Mouse (Mus musculus): ENCODE data around the gene Ankrd52. TPM values are rescaled to one million over a fixed set of nuclear protein-coding genes. Genes with fewer than 3 reads are reported as not detected.

Ankrd52 gene
- polyA plus RNA-seq, 1 experiment from 2014 or later = 16.5 TPM

DNA sequence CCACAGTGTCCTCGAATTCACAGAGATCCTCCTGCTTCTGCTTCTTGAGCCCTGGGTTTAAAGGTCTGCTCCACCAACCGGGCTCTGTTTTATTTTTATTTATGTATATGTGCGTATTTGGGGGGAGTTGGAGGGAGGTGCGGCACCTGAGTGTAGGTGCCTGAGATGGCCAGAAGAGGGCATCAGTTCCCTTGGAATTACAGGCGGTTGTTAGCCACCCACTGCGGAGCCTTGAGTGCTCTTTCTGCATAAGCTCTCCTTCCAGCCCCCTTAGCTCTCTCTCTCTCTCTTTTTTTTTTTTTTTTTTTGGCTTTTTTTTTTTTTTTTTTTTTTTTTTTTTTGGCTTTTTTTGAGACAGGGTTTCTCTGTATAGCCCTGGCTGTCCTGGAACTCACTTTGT lies 2.5 kb upstream of the Ankrd52 start:
- Histone ChIP-seq H3K27ac (no peak overlapping the region), H3K36me3 (peaks cover 22% of the 10 kb centered on the region), H3K4me3 (no peak overlapping the region), H3K4me1 (peaks cover 39% of the 10 kb centered on the region), H3K9me3 (replicated peaks) (no peaks in the 10 kb centered on the region), H3K27me3 (ENCODE audit: low read depth, poor library complexity, severe bottlenecking) (no peaks in the 10 kb centered on the region)
- WGBS = 76% methylated on average over 6 of the region's 6 CpGs
- DNase-seq (ENCODE audit: low spot score) = no peak

GRCm38 (mm10) chr10:128376099-128376454 lies 838 bp upstream of the Ankrd52 start:
- H3K27me3 ChIP-seq (ENCODE audit: low read depth, poor library complexity, severe bottlenecking) = no peaks in the 10 kb centered on the region
- peak overlapping the region; percentile 96 for H3K27ac ChIP-seq
- DNase-seq (ENCODE audit: low spot score) = no peak
- H3K4me1 ChIP-seq = peaks cover 27% of the 10 kb centered on the region
- 43% methylated on average over 4 of the region's 4 CpGs for WGBS
- H3K36me3 ChIP-seq = peaks cover 39% of the 10 kb centered on the region
- H3K9me3 ChIP-seq (replicated peaks) = no peaks in the 10 kb centered on the region
- peak overlapping the region; percentile 99 for H3K4me3 ChIP-seq

GRCm38 (mm10) chr10:128377222-128377939 lies 466 bp downstream of the Ankrd52 start:
- peak overlapping the region; percentile 96 for H3K27ac ChIP-seq
- no peaks in the 10 kb centered on the region for H3K27me3 ChIP-seq (ENCODE audit: low read depth, poor library complexity, severe bottlenecking)
- no peaks in the 10 kb centered on the region for H3K9me3 ChIP-seq (replicated peaks)
- H3K4me3 ChIP-seq = peak overlapping the region; percentile 99
- H3K36me3 ChIP-seq = peaks cover 52% of the 10 kb centered on the region
- under 1% methylated on average over 46 of the region's 47 CpGs for WGBS
- H3K4me1 ChIP-seq = peaks cover 27% of the 10 kb centered on the region
- DNase-seq (ENCODE audit: low spot score) = peak; percentile 77

DNA sequence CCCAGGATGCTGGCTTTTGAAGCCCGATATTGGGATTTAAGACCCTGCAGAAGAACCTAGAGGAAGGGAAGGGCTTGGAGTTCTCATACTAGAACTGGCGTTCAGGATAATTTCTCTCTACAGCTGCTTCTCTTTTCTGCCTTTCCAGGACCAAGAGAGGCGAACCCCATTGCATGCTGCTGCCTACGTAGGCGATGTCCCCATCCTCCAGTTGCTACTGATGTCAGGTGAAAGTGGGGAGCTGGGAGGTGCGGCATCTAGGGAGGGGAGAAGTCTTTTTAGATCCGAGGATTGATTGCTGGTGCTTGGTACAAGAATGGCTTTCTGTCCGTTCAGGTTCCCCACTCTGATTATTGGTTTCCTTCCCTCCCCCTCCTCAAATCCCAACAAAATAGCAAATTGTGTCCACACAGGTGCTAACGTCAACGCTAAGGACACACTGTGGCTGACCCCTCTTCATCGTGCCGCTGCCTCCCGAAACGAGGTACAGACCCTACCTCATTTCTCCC lies 1.1 kb downstream of the Ankrd52 start:
- 60% methylated on average over 14 of the region's 14 CpGs for WGBS
- no peaks in the 10 kb centered on the region for H3K27me3 ChIP-seq (ENCODE audit: low read depth, poor library complexity, severe bottlenecking)
- peaks cover 58% of the 10 kb centered on the region for H3K36me3 ChIP-seq
- peak overlapping the region; percentile 96 for H3K27ac ChIP-seq
- H3K9me3 ChIP-seq (replicated peaks) = no peaks in the 10 kb centered on the region
- DNase-seq (ENCODE audit: low spot score) = no peak
- H3K4me3 ChIP-seq = peak overlapping the region; percentile 99
- peaks cover 27% of the 10 kb centered on the region for H3K4me1 ChIP-seq

DNA sequence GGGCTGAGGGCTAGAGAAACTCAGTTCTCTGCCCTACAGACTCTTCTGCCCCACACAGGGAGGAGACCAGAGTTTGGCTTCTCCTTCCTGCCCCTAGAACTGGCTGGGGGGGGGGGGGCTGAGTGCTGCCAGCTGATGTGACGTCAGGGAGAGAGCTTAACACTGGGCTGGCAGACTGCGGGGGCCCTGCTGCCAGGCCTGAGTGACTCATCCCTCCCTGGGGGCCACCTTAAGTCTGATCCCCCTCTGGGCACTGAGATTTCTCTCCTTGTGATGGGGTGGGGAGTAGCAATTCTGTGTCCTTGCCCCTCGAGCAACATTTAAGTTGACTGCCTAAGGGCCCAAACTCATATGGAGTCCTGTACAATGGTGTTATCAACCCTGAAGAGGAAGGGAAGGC lies 1.5 kb downstream of the Ankrd52 start:
- DNase-seq (ENCODE audit: low spot score) = no peak
- H3K36me3 ChIP-seq = peaks cover 63% of the 10 kb centered on the region
- H3K4me3 ChIP-seq = peak overlapping the region; percentile 99
- peaks cover 27% of the 10 kb centered on the region for H3K4me1 ChIP-seq
- H3K27me3 ChIP-seq (ENCODE audit: low read depth, poor library complexity, severe bottlenecking) = no peaks in the 10 kb centered on the region
- 91% methylated on average over 3 of the region's 3 CpGs for WGBS
- peak overlapping the region; percentile 96 for H3K27ac ChIP-seq
- H3K9me3 ChIP-seq (replicated peaks) = no peaks in the 10 kb centered on the region

GRCm38 (mm10) chr10:128379260-128379659 lies 2.3 kb downstream of the Ankrd52 start:
- DNase-seq (ENCODE audit: low spot score) = no peak
- Histone ChIP-seq H3K27me3 (ENCODE audit: low read depth, poor library complexity, severe bottlenecking) (no peaks in the 10 kb centered on the region), H3K27ac (no peak overlapping the region), H3K36me3 (peaks cover 71% of the 10 kb centered on the region), H3K9me3 (replicated peaks) (no peaks in the 10 kb centered on the region), H3K4me3 (peak overlapping the region; percentile 6; the same call in 1 of the 2 replicates), H3K4me1 (peaks cover 27% of the 10 kb centered on the region)
- 95% methylated on average over 7 of the region's 7 CpGs for WGBS

GRCm38 (mm10) chr10:128380565-128380964 lies 3.6 kb downstream of the Ankrd52 start:
- DNase-seq (ENCODE audit: low spot score) = no peak
- Histone ChIP-seq H3K4me1 (peaks cover 27% of the 10 kb centered on the region), H3K27me3 (ENCODE audit: low read depth, poor library complexity, severe bottlenecking) (no peaks in the 10 kb centered on the region), H3K4me3 (no peak overlapping the region), H3K36me3 (peaks cover 84% of the 10 kb centered on the region), H3K9me3 (replicated peaks) (no peaks in the 10 kb centered on the region), H3K27ac (no peak overlapping the region)
- 88% methylated on average over 5 of the region's 5 CpGs for WGBS

GRCm38 (mm10) chr10:128382482-128382881 lies 5.6 kb downstream of the Ankrd52 start:
- H3K27me3 ChIP-seq (ENCODE audit: low read depth, poor library complexity, severe bottlenecking) = no peaks in the 10 kb centered on the region
- no peak overlapping the region for H3K27ac ChIP-seq
- no peak for DNase-seq (ENCODE audit: low spot score)
- H3K9me3 ChIP-seq (replicated peaks) = no peaks in the 10 kb centered on the region
- H3K36me3 ChIP-seq = peaks cover 96% of the 10 kb centered on the region
- H3K4me1 ChIP-seq = peaks cover 20% of the 10 kb centered on the region
- WGBS = 85% methylated on average over 8 of the region's 8 CpGs
- no peak overlapping the region for H3K4me3 ChIP-seq

GRCm38 (mm10) chr10:128385902-128386301 lies 9.0 kb downstream of the Ankrd52 start:
- no peaks in the 10 kb centered on the region for H3K27me3 ChIP-seq (ENCODE audit: low read depth, poor library complexity, severe bottlenecking)
- H3K4me3 ChIP-seq = no peak overlapping the region
- no peaks in the 10 kb centered on the region for H3K9me3 ChIP-seq (replicated peaks)
- H3K36me3 ChIP-seq = peaks cover 100% of the 10 kb centered on the region
- peak; percentile 31 for DNase-seq (ENCODE audit: low spot score)
- H3K27ac ChIP-seq = no peak overlapping the region
- WGBS = 95% methylated on average over 7 of the region's 7 CpGs
- H3K4me1 ChIP-seq = no peaks in the 10 kb centered on the region

GRCm38 (mm10) chr10:128388941-128389340 lies 12.0 kb downstream of the Ankrd52 start:
- DNase-seq (ENCODE audit: low spot score) = no peak

GRCm38 (mm10) chr10:128389570-128389969 lies 12.7 kb downstream of the Ankrd52 start:
- Histone ChIP-seq H3K9me3 (replicated peaks) (no peaks in the 10 kb centered on the region), H3K36me3 (peaks cover 100% of the 10 kb centered on the region), H3K4me1 (peaks cover 7% of the 10 kb centered on the region; the same call in 1 of the 2 replicates), H3K4me3 (no peak overlapping the region), H3K27me3 (ENCODE audit: low read depth, poor library complexity, severe bottlenecking) (no peaks in the 10 kb centered on the region), H3K27ac (no peak overlapping the region)
- WGBS = 93% methylated on average over 6 of the region's 6 CpGs
- DNase-seq (ENCODE audit: low spot score) = no peak

More at GRCm38 (mm10) chr10:128388941-128389340, 12.0 kb downstream of the Ankrd52 start:
- Histone ChIP-seq H3K27ac (no peak overlapping the region), H3K27me3 (ENCODE audit: low read depth, poor library complexity, severe bottlenecking) (no peaks in the 10 kb centered on the region), H3K36me3 (peaks cover 100% of the 10 kb centered on the region), H3K4me1 (peaks cover under 1% of the 10 kb centered on the region; the same call in 1 of the 2 replicates), H3K4me3 (no peak overlapping the region), H3K9me3 (replicated peaks) (no peaks in the 10 kb centered on the region)
- 93% methylated on average over 14 of the region's 14 CpGs for WGBS

GRCm38 (mm10) chr10:128390366-128390765 lies 13.5 kb downstream of the Ankrd52 start:
- H3K27me3 ChIP-seq (ENCODE audit: low read depth, poor library complexity, severe bottlenecking) = no peaks in the 10 kb centered on the region
- H3K9me3 ChIP-seq (replicated peaks) = no peaks in the 10 kb centered on the region
- peaks cover 14% of the 10 kb centered on the region for H3K4me1 ChIP-seq
- H3K4me3 ChIP-seq = no peak overlapping the region
- H3K36me3 ChIP-seq = peaks cover 100% of the 10 kb centered on the region
- no peak overlapping the region for H3K27ac ChIP-seq
- 93% methylated on average over 12 of the region's 12 CpGs for WGBS
- no peak for DNase-seq (ENCODE audit: low spot score)

GRCm38 (mm10) chr10:128391850-128392249 lies 14.9 kb downstream of the Ankrd52 start:
- no peaks in the 10 kb centered on the region for H3K27me3 ChIP-seq (ENCODE audit: low read depth, poor library complexity, severe bottlenecking)
- H3K9me3 ChIP-seq (replicated peaks) = no peaks in the 10 kb centered on the region
- peaks cover 18% of the 10 kb centered on the region for H3K4me1 ChIP-seq
- no peak overlapping the region for H3K27ac ChIP-seq
- DNase-seq (ENCODE audit: low spot score) = no peak
- 89% methylated on average over 6 of the region's 6 CpGs for WGBS
- peaks cover 100% of the 10 kb centered on the region for H3K36me3 ChIP-seq
- no peak overlapping the region for H3K4me3 ChIP-seq

All from limb, embryonic 10.5 days (tissue).